Mouse (Mus musculus) forebrain, embryonic 10.5 days (tissue): ENCODE measurements around the gene Syde1. TPM values are rescaled to one million over a fixed set of nuclear protein-coding genes. Genes with fewer than 3 reads are reported as not detected.

Experiments used
- DNase-seq: peaks from one replicate; pipeline ENCODE4 v3.0.0-alpha.2; 2017; ENCODE audit warnings: low spot score; ENCODE audit errors: extremely low spot score
- H3K27ac ChIP-seq: fragments of 300-500 bp; sonication (generic); 2 replicates; pipeline ENCODE4 v1.5.1; 2016; ENCODE audit warnings: mild to moderate bottlenecking
- H3K27me3 ChIP-seq: fragments of 300-500 bp; sonication (generic); 2 replicates; pipeline ENCODE4 v1.6.1; 2016; ENCODE audit warnings: mild to moderate bottlenecking; ENCODE audit not compliant: poor library complexity, severe bottlenecking
- H3K36me3 ChIP-seq: fragments of 300-500 bp; sonication (generic); replicated peaks from 2 replicates; pipeline ENCODE4 v1.6.1; 2016; ENCODE audit warnings: mild to moderate bottlenecking, moderate library complexity
- H3K4me1 ChIP-seq: fragments of 300-500 bp; sonication (generic); 2 replicates; pipeline ENCODE4 v1.6.1; 2016
- H3K4me3 ChIP-seq: fragments of 300-500 bp; sonication (generic); 2 replicates; pipeline ENCODE4 v1.5.1; 2016; ENCODE audit warnings: mild to moderate bottlenecking, moderate library complexity
- H3K9me3 ChIP-seq: fragments of 300-500 bp; sonication (generic); 2 replicates; pipeline ENCODE4 v1.6.1; 2016; ENCODE audit warnings: mild to moderate bottlenecking, moderate library complexity
- WGBS: fragments of 180-500 bp; shearing (Covaris S2); methylation state at CpG from one replicate; pipeline ENCODE4 v1.1.7; 2016; 5-methylcytosine and 5-hydroxymethylcytosine counted together
- polyA plus RNA-seq: library from polyadenylated mRNA; unstranded; fragments of >200 nt; fragmentation: Nextera tagmentation; extraction: Ambion mirVana; gene quantifications from 2 replicates; pipeline ENCODE4 v1.2.1, GENCODE M21; 2016

Syde1 gene
- polyA plus RNA-seq, 1 experiment from 2014 or later: 13.3 TPM

GRCm38 (mm10) chr10:78589901-78590300 is 1.9 kb downstream of the Syde1 start:
- whole genome bisulfite sequencing: 91% methylated on average over 8 of the region's 8 CpGs
- peaks cover 49% of the 10 kb centered on the region for H3K36me3 ChIP-seq
- no peak for DNase-seq
- peaks cover 25% of the 10 kb centered on the region for H3K4me1 ChIP-seq
- peak overlapping the region; percentile 76; the same call in 1 of the 2 replicates for H3K4me3 ChIP-seq
- H3K27ac ChIP-seq: no peak overlapping the region
- H3K27me3 ChIP-seq: no peaks in the 10 kb centered on the region
- no peaks in the 10 kb centered on the region for H3K9me3 ChIP-seq

GRCm38 (mm10) chr10:78589291-78589690 is 2.5 kb downstream of the Syde1 start:
- peaks cover 55% of the 10 kb centered on the region for H3K36me3 ChIP-seq
- 95% methylated on average over 18 of the region's 18 CpGs for WGBS

DNA sequence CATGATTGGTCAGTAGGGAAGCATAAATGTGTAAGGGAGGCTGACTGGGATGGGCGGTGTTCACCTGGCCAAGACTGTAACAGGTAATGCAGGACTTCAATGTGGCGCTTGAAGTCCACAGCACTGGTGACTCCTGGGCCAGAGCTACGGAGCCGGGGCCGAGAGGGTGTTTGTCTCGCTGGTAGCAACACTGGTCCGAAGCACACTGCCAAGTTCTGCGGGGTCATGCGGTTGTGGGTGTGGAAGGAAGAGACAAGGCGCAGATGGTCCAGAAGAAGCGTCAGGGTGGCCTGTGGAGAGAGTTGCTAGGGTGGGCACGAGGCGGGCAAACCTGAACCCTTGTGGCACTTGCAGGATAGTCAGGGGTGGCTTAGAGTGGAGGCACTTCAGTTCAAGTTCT is 5.7 kb downstream of the Syde1 start:
- Histone ChIP-seq H3K36me3 (peaks cover 78% of the 10 kb centered on the region), H3K4me3 (no peak overlapping the region), H3K9me3 (no peaks in the 10 kb centered on the region), H3K4me1 (peaks cover 13% of the 10 kb centered on the region), H3K27me3 (no peaks in the 10 kb centered on the region), H3K27ac (no peak overlapping the region)
- WGBS: 95% methylated on average over 13 of the region's 13 CpGs
- no peak for DNase-seq

More at GRCm38 (mm10) chr10:78589291-78589690, 2.5 kb downstream of the Syde1 start:
- Histone ChIP-seq H3K9me3 (no peaks in the 10 kb centered on the region), H3K27me3 (no peaks in the 10 kb centered on the region), H3K27ac (no peak overlapping the region), H3K4me1 (peaks cover 25% of the 10 kb centered on the region), H3K4me3 (no peak overlapping the region)
- DNase-seq: no peak

GRCm38 (mm10) chr10:78585606-78586005 is 6.2 kb downstream of the Syde1 start:
- peaks cover 82% of the 10 kb centered on the region for H3K36me3 ChIP-seq
- H3K27ac ChIP-seq: no peak overlapping the region
- 89% methylated on average over 22 of the region's 22 CpGs for WGBS
- H3K4me3 ChIP-seq: no peak overlapping the region
- no peaks in the 10 kb centered on the region for H3K27me3 ChIP-seq
- H3K4me1 ChIP-seq: peaks cover 9% of the 10 kb centered on the region
- no peak for DNase-seq
- H3K9me3 ChIP-seq: no peaks in the 10 kb centered on the region

DNA sequence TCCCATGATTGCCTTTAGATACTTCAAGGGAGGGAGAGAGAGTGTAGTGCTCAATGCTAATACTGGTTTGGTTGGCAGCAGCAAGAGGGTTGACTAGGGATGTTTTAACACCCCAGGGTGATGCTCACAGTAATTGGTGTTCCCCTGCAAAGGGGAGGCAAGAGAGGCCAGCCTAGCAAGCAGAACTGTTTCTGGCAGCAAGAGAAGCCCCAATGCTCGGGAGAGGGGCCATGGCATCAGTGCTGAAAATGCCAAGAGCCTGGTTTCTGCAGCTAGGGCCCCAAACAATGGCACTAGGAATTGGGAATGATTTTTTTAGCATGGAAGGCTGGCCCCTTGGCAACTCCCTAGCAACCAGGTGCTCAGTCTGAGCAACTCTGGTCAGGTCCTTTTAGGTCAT is 6.8 kb downstream of the Syde1 start:
- Histone ChIP-seq H3K4me1 (peaks cover 2% of the 10 kb centered on the region), H3K4me3 (no peak overlapping the region), H3K27ac (no peak overlapping the region), H3K27me3 (no peaks in the 10 kb centered on the region), H3K36me3 (peaks cover 87% of the 10 kb centered on the region), H3K9me3 (no peaks in the 10 kb centered on the region)
- 95% methylated on average over 1 of the region's 1 CpGs for WGBS
- no peak for DNase-seq

DNA sequence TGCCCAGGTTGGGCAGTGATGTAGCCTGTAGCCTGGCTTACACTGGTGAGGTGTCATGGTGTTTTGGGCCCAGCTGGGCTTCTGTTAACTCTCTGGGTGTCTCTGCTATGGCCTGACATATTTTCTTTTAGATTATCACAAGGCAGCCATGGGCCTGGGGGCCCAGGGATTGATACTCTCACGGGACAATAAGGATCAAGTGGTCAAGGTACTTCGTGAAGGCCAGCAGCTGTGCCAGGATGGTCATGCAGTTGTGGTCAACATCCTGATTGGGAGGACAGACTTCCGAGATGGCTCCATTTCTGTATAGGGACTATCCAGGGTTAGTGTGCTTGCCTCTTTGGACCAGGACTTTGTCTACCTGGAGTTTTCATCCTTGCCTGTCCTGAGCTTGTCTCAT is 7.8 kb downstream of the Syde1 start:
- DNase-seq: no peak
- Histone ChIP-seq H3K4me1 (no peaks in the 10 kb centered on the region), H3K27ac (no peak overlapping the region), H3K36me3 (peaks cover 87% of the 10 kb centered on the region), H3K27me3 (no peaks in the 10 kb centered on the region), H3K4me3 (no peak overlapping the region), H3K9me3 (no peaks in the 10 kb centered on the region)
- 93% methylated on average over 3 of the region's 3 CpGs for WGBS

GRCm38 (mm10) chr10:78583347-78583746 is 8.4 kb downstream of the Syde1 start:
- no peak for DNase-seq

GRCm38 (mm10) chr10:78581121-78581520 is 10.6 kb downstream of the Syde1 start:
- no peak overlapping the region for H3K4me3 ChIP-seq
- 95% methylated on average over 7 of the region's 7 CpGs for WGBS
- peaks cover 79% of the 10 kb centered on the region for H3K36me3 ChIP-seq

More at GRCm38 (mm10) chr10:78583347-78583746, 8.4 kb downstream of the Syde1 start:
- Histone ChIP-seq H3K36me3 (peaks cover 87% of the 10 kb centered on the region), H3K27me3 (no peaks in the 10 kb centered on the region), H3K4me1 (no peaks in the 10 kb centered on the region), H3K27ac (no peak overlapping the region), H3K9me3 (no peaks in the 10 kb centered on the region), H3K4me3 (no peak overlapping the region)
- 76% methylated on average over 9 of the region's 9 CpGs for WGBS

DNA sequence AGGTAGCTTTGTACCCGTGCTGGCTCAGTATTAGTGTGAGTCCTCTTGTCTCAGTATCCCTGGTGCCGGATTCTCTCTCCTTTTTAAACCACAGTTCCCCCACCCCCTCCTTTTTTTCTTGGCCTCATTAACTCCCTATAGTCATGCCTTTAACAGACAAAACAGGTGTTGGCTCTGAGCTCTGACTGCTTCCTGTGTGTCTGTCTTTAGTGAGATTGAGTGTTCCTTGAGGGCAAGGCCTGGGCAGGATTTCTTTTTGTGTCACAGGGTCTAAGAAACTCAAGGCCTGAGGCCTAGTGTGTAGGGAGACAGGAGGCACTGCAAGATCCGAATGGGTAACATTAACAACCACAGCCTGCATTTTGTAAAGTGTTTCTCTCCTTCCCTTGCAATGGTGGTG is 13.6 kb downstream of the Syde1 start:
- Histone ChIP-seq H3K27ac (no peak overlapping the region), H3K4me1 (peaks cover 10% of the 10 kb centered on the region), H3K27me3 (no peaks in the 10 kb centered on the region), H3K36me3 (peaks cover 49% of the 10 kb centered on the region), H3K9me3 (no peaks in the 10 kb centered on the region), H3K4me3 (no peak overlapping the region)
- no peak for DNase-seq
- WGBS: 76% methylated on average over 3 of the region's 3 CpGs

More at GRCm38 (mm10) chr10:78581121-78581520, 10.6 kb downstream of the Syde1 start:
- DNase-seq: no peak
- Histone ChIP-seq H3K4me1 (no peaks in the 10 kb centered on the region), H3K27ac (no peak overlapping the region), H3K9me3 (no peaks in the 10 kb centered on the region), H3K27me3 (no peaks in the 10 kb centered on the region)

- DNase-seq: no peak
- Histone ChIP-seq H3K4me3 (no peak overlapping the region), H3K9me3 (no peaks in the 10 kb centered on the region), H3K27me3 (no peaks in the 10 kb centered on the region), H3K4me1 (peaks cover 10% of the 10 kb centered on the region), H3K27ac (no peak overlapping the region), H3K36me3 (peaks cover 43% of the 10 kb centered on the region)
- 93% methylated on average over 16 of the region's 16 CpGs for WGBS
Measured at GRCm38 (mm10) chr10:78576435-78577184, 15.2 kb downstream of the Syde1 start.

DNA sequence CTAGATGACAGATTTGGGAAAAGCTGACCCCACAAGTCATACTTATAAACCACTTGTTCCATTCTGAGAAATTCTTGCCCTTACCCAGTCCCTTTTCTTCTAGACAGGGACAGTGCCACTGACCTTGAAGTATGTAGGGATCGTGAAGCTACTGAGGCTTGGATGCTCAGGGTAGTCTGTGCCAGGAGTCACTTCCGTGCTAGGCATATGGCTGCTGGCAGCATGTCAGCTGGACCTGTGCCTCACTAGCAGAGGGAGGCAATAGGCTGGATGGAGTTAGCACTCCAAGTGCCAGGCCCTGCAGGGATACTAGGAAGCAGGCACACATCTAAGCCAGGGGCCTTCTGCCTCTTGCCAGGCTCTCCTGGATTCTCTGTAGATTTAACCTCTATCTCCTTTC is 16.1 kb downstream of the Syde1 start:
- H3K4me3 ChIP-seq: peak overlapping the region; percentile 71; the same call in 1 of the 2 replicates
- DNase-seq: no peak
- H3K27me3 ChIP-seq: no peaks in the 10 kb centered on the region
- H3K9me3 ChIP-seq: no peaks in the 10 kb centered on the region
- peaks cover 10% of the 10 kb centered on the region for H3K4me1 ChIP-seq
- 94% methylated on average over 2 of the region's 2 CpGs for WGBS
- peaks cover 35% of the 10 kb centered on the region for H3K36me3 ChIP-seq
- H3K27ac ChIP-seq: no peak overlapping the region

GRCm38 (mm10) chr10:78575105-78575632 is 16.6 kb downstream of the Syde1 start:
- Histone ChIP-seq H3K4me3 (peak overlapping the region; percentile 71), H3K4me1 (peaks cover 10% of the 10 kb centered on the region), H3K36me3 (peaks cover 30% of the 10 kb centered on the region), H3K27me3 (no peaks in the 10 kb centered on the region), H3K9me3 (no peaks in the 10 kb centered on the region), H3K27ac (peak overlapping the region; percentile 91)
- 17% methylated on average over 13 of the region's 13 CpGs for WGBS
- no peak for DNase-seq
